Mouse (Mus musculus) splenic B cell, adult 2 months (primary cell): ENCODE measurements around the gene Brpf1.

ENCODE experiments used
- DNase-seq: peaks from one replicate; pipeline ENCODE4 v3.0.0-alpha.2; 2011; ENCODE audit warnings: low read depth, low spot score
- H3K27me3 ChIP-seq: 2 replicates; pipeline ENCODE4 v1.6.1; 2012; ENCODE audit warnings: mild to moderate bottlenecking, low read length, moderate library complexity, mixed read lengths; ENCODE audit not compliant: control insufficient read depth, poor library complexity, insufficient read depth, severe bottlenecking
- H3K36me3 ChIP-seq: 2 replicates; pipeline ENCODE4 v1.6.1; 2012; ENCODE audit warnings: mild to moderate bottlenecking, low read length, moderate library complexity, mixed read lengths; ENCODE audit not compliant: control insufficient read depth, poor library complexity, insufficient read depth, severe bottlenecking

Gene Brpf1

GRCm38 (mm10) chr6:113289346-113289745 lies 17.6 kb upstream of the Brpf1 start:
- no peak for DNase-seq
- Histone ChIP-seq H3K36me3 (no peaks in the 10 kb centered on the region), H3K27me3 (no peaks in the 10 kb centered on the region)

DNA sequence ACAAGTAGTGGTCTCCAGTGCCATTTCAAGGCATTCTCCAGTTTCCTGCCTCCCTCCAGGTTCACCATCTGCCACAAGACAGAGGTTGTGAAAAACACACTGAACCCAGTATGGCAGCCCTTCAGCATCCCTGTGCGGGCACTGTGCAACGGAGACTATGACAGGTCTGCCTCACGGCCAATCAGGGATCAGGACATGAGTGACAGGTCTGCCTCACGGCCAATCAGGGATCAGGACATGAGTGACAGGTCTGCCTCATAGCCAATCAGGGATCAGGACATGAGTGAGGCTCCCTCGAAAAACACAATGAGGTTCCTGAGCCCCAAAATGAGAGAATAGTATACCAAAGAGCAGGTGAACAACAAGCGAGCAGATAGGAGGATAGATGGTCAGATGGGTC lies 16.6 kb upstream of the Brpf1 start:
- Histone ChIP-seq H3K27me3 (no peaks in the 10 kb centered on the region), H3K36me3 (no peaks in the 10 kb centered on the region)
- no peak for DNase-seq

DNA sequence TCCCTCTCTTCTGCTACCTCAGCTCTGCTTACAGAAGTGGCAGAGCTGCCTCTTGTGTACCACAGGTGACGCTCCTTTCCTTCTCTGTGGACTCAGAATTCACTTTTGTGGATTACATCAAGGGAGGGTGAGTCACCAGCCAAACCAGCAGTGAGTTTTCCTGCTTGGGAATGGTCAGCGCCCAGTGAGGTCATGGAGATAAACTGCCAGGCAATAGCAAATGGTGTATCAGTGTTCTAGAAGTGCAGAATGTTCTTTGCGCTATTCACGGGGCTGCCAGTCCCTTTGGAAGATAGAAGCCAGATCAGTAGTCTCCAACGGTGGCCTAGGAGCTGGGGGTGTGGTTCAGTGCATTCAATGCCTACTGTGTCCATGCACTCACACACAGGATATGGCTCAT lies 14.0 kb upstream of the Brpf1 start:
- DNase-seq: no peak
- Histone ChIP-seq H3K36me3 (no peaks in the 10 kb centered on the region), H3K27me3 (no peaks in the 10 kb centered on the region)

DNA sequence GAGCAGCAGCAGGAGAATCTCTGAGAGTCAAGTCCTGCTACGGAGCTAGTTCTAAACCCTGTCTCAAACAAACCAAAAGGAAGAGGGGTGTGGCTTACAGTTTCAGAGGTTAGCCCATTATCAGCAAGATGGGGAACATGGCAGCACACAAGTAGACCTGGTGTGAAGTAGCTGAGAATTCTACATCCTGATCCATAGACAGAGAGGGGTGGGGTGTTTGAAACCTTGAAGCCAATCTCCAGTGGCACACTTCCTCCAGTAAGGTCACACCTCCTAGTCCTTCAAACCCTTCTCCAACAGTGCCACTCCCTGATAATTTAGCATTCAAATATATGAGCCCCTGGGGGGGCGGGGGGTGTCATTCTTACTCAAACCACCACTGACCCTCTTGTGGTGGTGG lies 10.9 kb upstream of the Brpf1 start:
- Histone ChIP-seq H3K36me3 (no peaks in the 10 kb centered on the region), H3K27me3 (no peaks in the 10 kb centered on the region)
- no peak for DNase-seq

GRCm38 (mm10) chr6:113296639-113297038 lies 10.3 kb upstream of the Brpf1 start:
- H3K36me3 ChIP-seq: no peaks in the 10 kb centered on the region
- DNase-seq: no peak
- H3K27me3 ChIP-seq: no peaks in the 10 kb centered on the region

GRCm38 (mm10) chr6:113301350-113301749 lies 5.6 kb upstream of the Brpf1 start:
- H3K27me3 ChIP-seq: no peaks in the 10 kb centered on the region

GRCm38 (mm10) chr6:113302258-113302657 lies 4.7 kb upstream of the Brpf1 start:
- H3K36me3 ChIP-seq: no peaks in the 10 kb centered on the region
- H3K27me3 ChIP-seq: no peaks in the 10 kb centered on the region
- DNase-seq: peak; percentile 81

More at GRCm38 (mm10) chr6:113301350-113301749, 5.6 kb upstream of the Brpf1 start:
- H3K36me3 ChIP-seq: no peaks in the 10 kb centered on the region
- no peak for DNase-seq

DNA sequence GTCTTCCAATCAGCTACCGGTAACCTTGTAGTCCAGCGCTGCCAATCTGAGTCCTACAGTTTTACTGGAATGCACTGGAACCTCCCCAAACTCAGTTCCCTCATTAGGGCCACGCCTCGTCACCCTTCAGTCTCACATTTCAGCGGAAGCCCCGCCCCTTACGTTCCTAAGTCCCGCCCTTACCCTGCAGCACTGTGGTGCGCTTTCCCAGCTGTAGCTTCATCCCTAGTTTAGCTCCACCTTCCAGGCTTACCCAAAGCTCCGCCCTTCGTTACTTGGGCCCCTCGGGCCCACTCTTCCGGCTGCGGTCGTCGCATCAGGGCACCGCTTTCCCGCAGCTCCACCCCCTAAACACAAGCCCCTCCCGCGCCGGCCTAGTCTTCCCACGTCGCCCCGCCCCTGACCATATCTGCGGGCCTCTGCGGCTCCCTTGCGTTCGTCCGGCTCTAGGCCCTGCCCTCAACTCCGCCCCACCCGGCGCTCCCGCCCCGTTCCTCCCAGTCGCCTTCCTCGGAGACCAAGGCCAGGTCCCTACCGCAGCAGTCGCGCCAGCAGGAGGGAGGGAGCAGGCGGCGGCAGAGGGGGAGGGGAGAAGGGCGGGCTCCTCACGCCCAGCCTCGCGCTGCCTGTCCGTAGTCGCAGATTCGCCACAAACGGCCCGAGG lies 483 bp upstream of the Brpf1 start:
- Histone ChIP-seq H3K36me3 (peaks cover 2% of the 10 kb centered on the region), H3K27me3 (no peaks in the 10 kb centered on the region)
- peak; percentile 99 for DNase-seq

GRCm38 (mm10) chr6:113307481-113308121 lies 664 bp downstream of the Brpf1 start:
- Histone ChIP-seq H3K36me3 (peaks cover 5% of the 10 kb centered on the region), H3K27me3 (no peaks in the 10 kb centered on the region)
- peak; percentile 55 for DNase-seq

GRCm38 (mm10) chr6:113308141-113308540 lies 1.2 kb downstream of the Brpf1 start:
- H3K27me3 ChIP-seq: no peaks in the 10 kb centered on the region
- DNase-seq: peak; percentile 69
- H3K36me3 ChIP-seq: peaks cover 7% of the 10 kb centered on the region

DNA sequence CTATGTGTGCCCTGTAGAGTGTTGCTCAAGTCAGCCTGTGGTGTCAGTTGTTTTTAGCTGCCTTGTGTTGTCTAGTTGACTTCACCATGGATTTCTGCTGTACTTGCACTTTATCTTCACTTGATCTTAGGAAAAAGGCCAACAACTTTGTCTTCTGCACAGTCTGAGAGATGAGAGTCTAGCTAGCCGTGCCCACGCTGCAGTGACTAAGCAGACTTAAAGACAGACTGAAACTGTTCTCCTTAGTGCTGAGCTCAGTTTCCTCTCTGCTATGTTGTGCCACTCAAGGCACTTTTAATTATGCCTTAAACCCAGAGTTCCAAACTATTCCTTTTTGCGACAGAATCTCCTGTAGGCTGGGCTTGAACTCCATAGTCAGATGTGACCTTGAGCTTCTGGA lies 9.0 kb downstream of the Brpf1 start:
- H3K27me3 ChIP-seq: no peaks in the 10 kb centered on the region
- H3K36me3 ChIP-seq: peaks cover 20% of the 10 kb centered on the region
- DNase-seq: no peak

DNA sequence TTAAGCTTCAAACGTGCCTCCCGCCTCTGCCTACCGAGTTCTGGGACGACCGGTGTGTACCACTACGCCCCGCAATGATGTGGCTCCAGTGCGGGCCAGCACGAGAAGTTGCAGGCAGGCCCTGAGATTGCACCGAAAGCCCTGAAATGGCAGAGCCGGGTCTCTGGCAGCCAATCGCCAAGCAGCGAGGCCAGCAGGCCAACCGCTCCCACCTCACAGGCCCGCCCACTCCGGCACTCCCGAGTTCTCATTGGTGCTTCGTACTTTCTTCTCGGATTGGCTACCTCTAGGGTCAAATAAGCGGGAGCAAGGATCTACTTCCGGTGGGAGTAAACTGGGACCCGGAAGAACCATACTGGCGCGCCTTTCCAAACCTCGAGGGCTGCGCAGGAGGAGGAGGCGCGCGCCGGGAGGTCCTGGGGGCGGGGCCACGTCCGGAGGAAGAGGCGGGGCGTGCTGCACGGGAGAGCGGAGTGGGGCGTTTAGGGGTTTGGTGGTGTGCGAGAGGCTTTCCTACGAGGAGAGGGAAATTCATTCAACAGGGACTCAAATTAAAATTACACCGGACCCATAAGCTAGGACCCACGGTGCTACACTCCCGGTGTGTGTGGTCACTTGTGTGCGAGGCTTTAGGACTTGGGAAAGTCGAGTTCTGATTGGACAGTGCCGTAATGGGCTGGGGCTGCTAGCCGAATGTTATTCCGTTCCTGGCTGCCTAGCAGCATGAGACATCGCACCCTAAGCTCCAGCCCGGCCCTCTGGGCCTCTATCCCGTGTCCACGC lies 19.8 kb downstream of the Brpf1 start, which contains the start of gene Ogg1:
Gene Ogg1 (plus strand): TSS at position 440 of the 783 bp plus-strand sequence.
- DNase-seq: peak; percentile 98
- Histone ChIP-seq H3K36me3 (peaks cover 9% of the 10 kb centered on the region; the same call in 1 of the 2 replicates), H3K27me3 (no peaks in the 10 kb centered on the region)

DNA sequence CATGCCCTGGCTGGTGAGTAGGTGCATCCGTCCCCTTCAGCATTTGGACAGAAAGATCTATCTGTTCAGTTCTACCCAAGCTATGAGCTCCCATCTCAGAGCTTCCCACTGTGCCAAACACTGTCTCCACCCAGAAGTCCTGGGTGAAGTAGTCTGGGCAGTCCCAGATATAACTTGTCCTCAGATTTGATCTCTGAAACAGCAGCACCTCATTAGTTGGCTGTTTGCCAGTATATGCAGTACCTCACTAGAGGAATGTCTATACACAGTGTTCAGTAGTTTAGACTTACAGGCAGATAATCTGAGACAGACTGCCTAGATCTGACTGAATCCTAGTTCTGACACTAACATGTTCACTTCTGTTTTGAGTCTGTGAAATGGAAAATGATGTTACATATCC lies 22.5 kb downstream of the Brpf1 start:
- DNase-seq: no peak
- H3K36me3 ChIP-seq: peaks cover 4% of the 10 kb centered on the region; the same call in 1 of the 2 replicates
- H3K27me3 ChIP-seq: no peaks in the 10 kb centered on the region

- Histone ChIP-seq H3K36me3 (peaks cover 4% of the 10 kb centered on the region; the same call in 1 of the 2 replicates), H3K27me3 (no peaks in the 10 kb centered on the region)
- DNase-seq: peak; percentile 78
Observed at GRCm38 (mm10) chr6:113330547-113330946, 23.6 kb downstream of the Brpf1 start.

GRCm38 (mm10) chr6:113331721-113332120 lies 24.8 kb downstream of the Brpf1 start:
- no peak for DNase-seq
- H3K36me3 ChIP-seq: peaks cover 4% of the 10 kb centered on the region; the same call in 1 of the 2 replicates
- no peaks in the 10 kb centered on the region for H3K27me3 ChIP-seq
